Mouse (Mus musculus) ES-E14 (cell line): Measurements from ENCODE around the gene Erc1. TPM values are rescaled to one million over a fixed set of nuclear protein-coding genes. Genes with fewer than 3 reads are reported as not detected.

Source experiments
- DNase-seq: peaks from one replicate; pipeline ENCODE4 v3.0.0-alpha.2; 2013; ENCODE audit warnings: low read depth, low spot score
- H3K27ac ChIP-seq: 2 replicates; pipeline ENCODE4 v1.5.1; 2012; ENCODE audit warnings: low read depth, mild to moderate bottlenecking, low read length, moderate library complexity, mixed read lengths; ENCODE audit not compliant: poor library complexity, insufficient read depth, severe bottlenecking
- H3K36me3 ChIP-seq: 2 replicates; pipeline ENCODE4 v1.6.1; 2012; ENCODE audit warnings: mild to moderate bottlenecking, low read length, moderate library complexity, mixed read lengths; ENCODE audit not compliant: control insufficient read depth, poor library complexity, insufficient read depth, severe bottlenecking
- H3K4me1 ChIP-seq, 2 experiments: fragments of 150-350 bp in 1 of 2; sonication (generic) in 1 of 2; 2 replicates each; pipeline ENCODE4 v1.6.1; 2012; ENCODE audit warnings: low read length in 2 of 2, mild to moderate bottlenecking in 1 of 2, mixed read lengths in 1 of 2; ENCODE audit not compliant: control insufficient read depth in 2 of 2, insufficient read depth in 2 of 2, poor library complexity in 1 of 2
- H3K4me3 ChIP-seq, 2 experiments: fragments of 150-350 bp in 1 of 2; sonication (generic) in 1 of 2; 2 replicates each; pipeline ENCODE4 v1.5.1; 2012; ENCODE audit warnings: low read length in 2 of 2, low read depth in 1 of 2, mild to moderate bottlenecking in 1 of 2, mixed read lengths in 1 of 2; ENCODE audit not compliant: insufficient read depth in 1 of 2, poor library complexity in 1 of 2, severe bottlenecking in 1 of 2
- H3K9ac ChIP-seq: 2 replicates; pipeline ENCODE4 v1.6.1; 2012; ENCODE audit warnings: low read depth, mild to moderate bottlenecking, low read length, mixed read lengths; ENCODE audit not compliant: poor library complexity, insufficient read depth, severe bottlenecking
- H3K9me3 ChIP-seq: fragments of 150-350 bp; sonication (generic); 2 replicates; pipeline ENCODE4 v1.6.1; 2012; ENCODE audit warnings: low read depth, mild to moderate bottlenecking, low read length; ENCODE audit not compliant: control insufficient read depth, insufficient read depth
- CHD2 ChIP-seq: IDR thresholded peaks from 2 replicates; pipeline ENCODE4 v1.6.1; 2014; ENCODE audit warnings: mild to moderate bottlenecking, low read depth, low read length, inconsistent platforms
- HCFC1 ChIP-seq: IDR thresholded peaks from 2 replicates; pipeline ENCODE4 v1.6.1; 2012; ENCODE audit warnings: low read length, inconsistent platforms, borderline replicate concordance; ENCODE audit not compliant: insufficient read depth
- MAFK ChIP-seq: IDR thresholded peaks from 2 replicates; pipeline ENCODE4 v1.6.1; 2014; ENCODE audit warnings: mild to moderate bottlenecking, low read depth, low read length, inconsistent platforms; ENCODE audit not compliant: insufficient read depth
- ZC3H11A ChIP-seq: IDR thresholded peaks from 2 replicates; pipeline ENCODE4 v1.6.1; 2012; ENCODE audit warnings: low read depth, mild to moderate bottlenecking, inconsistent platforms, low read length, borderline replicate concordance
- ZNF384 ChIP-seq: IDR thresholded peaks from 2 replicates; pipeline ENCODE4 v1.6.1; 2012; ENCODE audit warnings: low read depth, low read length, inconsistent platforms
- in situ Hi-C, 2 experiments: fragments of 600-800 bp; cut with MboI; formaldehyde crosslinking; loops; one replicate each; pipeline ENCODE4 v1.15.1; 2025; ENCODE audit warnings: low sequenced_read_pairs in 2 of 2, inconsistent platforms in 1 of 2; ENCODE audit not compliant: unreplicated experiment in 2 of 2
- total RNA-seq: library from RNA; depleted of rRNA; stranded (reverse); fragments of 300-350 nt; gene quantifications from 2 replicates; pipeline ENCODE4 v1.2.3, GENCODE M21; 2012

Erc1 gene
- total RNA-seq, 1 experiment: 16.5 TPM

DNA sequence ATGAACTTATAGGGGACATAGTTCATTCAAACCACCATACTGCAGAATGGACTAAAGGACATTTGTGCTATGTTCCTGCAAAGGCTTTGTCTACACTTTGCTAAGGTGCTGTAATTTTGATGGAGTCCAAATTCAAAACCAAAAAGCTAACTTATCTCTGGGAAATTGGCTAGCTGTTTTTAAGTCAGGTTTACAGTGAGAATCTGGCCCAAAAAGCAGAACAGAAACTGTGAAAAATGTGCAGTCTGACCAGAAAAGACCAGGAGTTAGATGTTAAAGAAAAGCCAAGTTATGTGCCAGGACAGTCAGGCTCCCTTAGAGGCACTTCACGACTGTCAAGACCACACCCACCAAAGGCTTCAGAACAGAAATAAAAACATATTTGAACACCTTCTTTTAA is 79.2 kb downstream of the Erc1 start:
- no peak for TF ChIP-seq HCFC1
- no peak for TF ChIP-seq ZC3H11A
- TF ChIP-seq CHD2: no peak
- Histone ChIP-seq H3K36me3 (no peaks in the 10 kb centered on the region), H3K9ac (no peak overlapping the region), H3K4me3 (no peak overlapping the region), H3K27ac (no peak overlapping the region), H3K4me1 (no peaks in the 10 kb centered on the region), H3K9me3 (no peaks in the 10 kb centered on the region)
- in situ Hi-C loops: no loop called here
- DNase-seq: no peak

- H3K9ac ChIP-seq: no peak overlapping the region
- in situ Hi-C loops: no loop called here
- no peak overlapping the region for H3K4me3 ChIP-seq
- TF ChIP-seq HCFC1 (no peak), CHD2 (no peak), ZC3H11A (no peak), ZNF384 (no peak), MAFK (no peak)
- no peaks in the 10 kb centered on the region for H3K4me1 ChIP-seq
- no peak overlapping the region for H3K27ac ChIP-seq
- H3K36me3 ChIP-seq: peaks cover 2% of the 10 kb centered on the region; the same call in 1 of the 2 replicates
- H3K9me3 ChIP-seq: no peaks in the 10 kb centered on the region
- DNase-seq: no peak
These were observed 83.6 kb downstream of the Erc1 start for GRCm38 (mm10) chr6:119764355-119764754.

- Histone ChIP-seq H3K4me3 (no peak overlapping the region), H3K9me3 (no peaks in the 10 kb centered on the region), H3K27ac (no peak overlapping the region), H3K9ac (no peak overlapping the region), H3K4me1 (no peaks in the 10 kb centered on the region), H3K36me3 (peaks cover 2% of the 10 kb centered on the region; the same call in 1 of the 2 replicates)
- TF ChIP-seq ZNF384: no peak
- TF ChIP-seq CHD2: no peak
- TF ChIP-seq ZC3H11A: no peak
- no peak for DNase-seq
- in situ Hi-C loops: no loop called here
These were observed 88.1 kb downstream of the Erc1 start for GRCm38 (mm10) chr6:119759866-119760265.

- H3K36me3 ChIP-seq: peaks cover 2% of the 10 kb centered on the region; the same call in 1 of the 2 replicates
- in situ Hi-C loops: no loop called here
- no peaks in the 10 kb centered on the region for H3K4me1 ChIP-seq
- H3K27ac ChIP-seq: no peak overlapping the region
- TF ChIP-seq HCFC1: no peak
- no peaks in the 10 kb centered on the region for H3K9me3 ChIP-seq
- H3K4me3 ChIP-seq: no peak overlapping the region
- no peak for DNase-seq
- H3K9ac ChIP-seq: no peak overlapping the region
These were observed 89.5 kb downstream of the Erc1 start for GRCm38 (mm10) chr6:119758490-119758889.

DNA sequence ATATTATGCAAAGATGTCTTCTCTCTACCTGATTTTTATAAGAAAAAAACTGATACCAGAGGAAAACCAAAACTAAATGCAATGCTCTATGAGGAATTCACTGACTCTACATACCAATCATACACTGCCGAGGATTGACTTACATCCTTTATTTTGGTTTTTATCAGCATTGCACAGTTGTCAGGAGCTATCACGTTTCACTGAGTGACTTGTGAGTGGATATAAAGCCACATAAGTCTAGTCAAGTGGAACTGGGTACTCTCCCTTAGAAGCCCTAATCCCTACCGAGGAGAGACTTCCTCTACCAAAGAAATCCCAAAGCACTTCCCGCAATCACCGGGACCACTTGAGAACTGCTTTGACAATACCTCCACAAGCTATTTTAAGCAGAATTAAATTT is 90.2 kb downstream of the Erc1 start:
- no peak overlapping the region for H3K9ac ChIP-seq
- H3K9me3 ChIP-seq: no peaks in the 10 kb centered on the region
- TF ChIP-seq MAFK (no peak), ZC3H11A (no peak), HCFC1 (no peak), ZNF384 (no peak), CHD2 (no peak)
- H3K4me3 ChIP-seq: no peak overlapping the region
- DNase-seq: no peak
- H3K4me1 ChIP-seq: no peaks in the 10 kb centered on the region
- in situ Hi-C loops: no loop called here
- peaks cover 2% of the 10 kb centered on the region; the same call in 1 of the 2 replicates for H3K36me3 ChIP-seq
- no peak overlapping the region for H3K27ac ChIP-seq
